8 mouse cellular contexts compared by ENCODE assay signal in genomic region chr10:99615779-99616178, GRCm38 (mm10).
DNase-seq lines count a peak whose midpoint lies in the region; ATAC-seq lines count a peak whose summit lies in the region.

No protein-coding gene starts in this region.

- no peak overlapping the region for H3K4me3 ChIP-seq in forebrain, embryonic 14.5 days (ENCODE audit: low read depth, low read length)
- no peak overlapping the region for H3K4me3 ChIP-seq in hindbrain, embryonic 13.5 days

- ATAC-seq in forebrain, embryonic 14.5 days, result peak; percentile 65
- ATAC-seq in hindbrain, embryonic 13.5 days (ENCODE audit: low FRiP score), result peak; percentile 62; the same call in 1 of the 2 replicates
- ATAC-seq in megakaryocyte-erythroid progenitor cell, adult 5-6 weeks (replicated peaks; ENCODE audit: low FRiP score, low TSS enrichment, poor library complexity, severe bottlenecking), result peak; percentile 95

- DNase-seq in MEL-GATA-1-ER (ENCODE audit: extremely low read depth, low read depth), result peak; percentile 64
- DNase-seq in c-Kit-positive CD71-positive TER-119-negative erythroid progenitor cells, embryonic 14.5 days (ENCODE audit: low read depth), result peak; percentile 45
- peak; percentile 96 for DNase-seq in forebrain, embryonic 14.5 days (ENCODE audit: low spot score)
- peak; percentile 80 to 83 for DNase-seq in layer of hippocampus, postnatal 36 days
- peak; percentile 97 for DNase-seq in right cerebral cortex, postnatal 14 days
- DNase-seq in urinary bladder, postnatal 25 days (ENCODE audit: low spot score), result peak; percentile 75

- H3K27ac ChIP-seq in forebrain, embryonic 14.5 days (ENCODE audit: low read depth, low read length), result no peak overlapping the region
- H3K27ac ChIP-seq in hindbrain, embryonic 13.5 days, result no peak overlapping the region

- no peaks in the 10 kb centered on the region for H3K9me3 ChIP-seq in forebrain, embryonic 14.5 days (replicated peaks; ENCODE audit: control insufficient read depth, low read length)
- H3K9me3 ChIP-seq in hindbrain, embryonic 13.5 days, result no peaks in the 10 kb centered on the region

- H3K27me3 ChIP-seq in forebrain, embryonic 14.5 days (replicated peaks; ENCODE audit: control insufficient read depth, insufficient read depth, low read length), result no peaks in the 10 kb centered on the region
- no peaks in the 10 kb centered on the region for H3K27me3 ChIP-seq in hindbrain, embryonic 13.5 days

- H3K4me2 ChIP-seq in forebrain, embryonic 14.5 days (ENCODE audit: low read length), result no peak overlapping the region
- H3K4me2 ChIP-seq in hindbrain, embryonic 13.5 days, result no peak overlapping the region

- no peaks in the 10 kb centered on the region for H3K36me3 ChIP-seq in forebrain, embryonic 14.5 days (ENCODE audit: control insufficient read depth, insufficient read depth, low read length)
- no peaks in the 10 kb centered on the region for H3K36me3 ChIP-seq in hindbrain, embryonic 13.5 days

- WGBS in forebrain, embryonic 14.5 days, result 10% methylated on average over 6 of the region's 6 CpGs
- WGBS in hindbrain, embryonic 13.5 days, result 12% methylated on average over 6 of the region's 6 CpGs

- H3K9ac ChIP-seq in forebrain, embryonic 14.5 days (ENCODE audit: low read length), result no peak overlapping the region
- H3K9ac ChIP-seq in hindbrain, embryonic 13.5 days, result no peak overlapping the region

- no peaks in the 10 kb centered on the region for H3K4me1 ChIP-seq in forebrain, embryonic 14.5 days (ENCODE audit: control insufficient read depth, insufficient read depth, low read length)
- H3K4me1 ChIP-seq in hindbrain, embryonic 13.5 days (replicated peaks), result no peaks in the 10 kb centered on the region

Comparison
In these comparisons a context has a peak if more than half of its experiments do, and no peak if none do; other contexts are left out.
1. DNase-seq: peak in every context shown above with its lines; median percentile 97 in right cerebral cortex, postnatal 14 days; 96 in forebrain, embryonic 14.5 days; 82 in layer of hippocampus, postnatal 36 days; 75 in urinary bladder, postnatal 25 days; 64 in MEL-GATA-1-ER; 45 in c-Kit-positive CD71-positive TER-119-negative erythroid progenitor cells, embryonic 14.5 days.